Mouse (Mus musculus) E14TG2a.4 (cell line): ENCODE data around the gene Nrxn3.

Experiments
- CTCF ChIP-seq: conservative IDR thresholded peaks from 2 replicates; pipeline ENCODE4 v1.5.1; 2014; ENCODE audit warnings: low read length
- NANOG ChIP-seq: IDR thresholded peaks from 2 replicates; pipeline ENCODE4 v1.6.1; 2014; ENCODE audit warnings: borderline replicate concordance, low read length, mixed read lengths
- POU5F1 ChIP-seq: IDR thresholded peaks from 2 replicates; pipeline ENCODE4 v1.6.1; 2014; ENCODE audit warnings: low read length, borderline replicate concordance

GRCm38 (mm10) chr12:88819335-88819709 is 96.6 kb downstream of the Nrxn3 start:
- TF ChIP-seq CTCF (no peak), NANOG (no peak), POU5F1 (no peak)
